Mouse (Mus musculus) embryonic fibroblast, embryonic 13.5 days (primary cell): Measurements from ENCODE around the gene Gm12248.

Experiments
- CTCF ChIP-seq: IDR thresholded peaks from 2 replicates; pipeline ENCODE4 v1.5.1; 2011; ENCODE audit warnings: mild to moderate bottlenecking, control low read depth, low read length, moderate library complexity, borderline replicate concordance; ENCODE audit not compliant: insufficient read depth
- POLR2A ChIP-seq: IDR thresholded peaks from 2 replicates; pipeline ENCODE4 v1.6.1; 2011; ENCODE audit warnings: low read depth, mild to moderate bottlenecking, control low read depth, low read length, moderate library complexity

DNA sequence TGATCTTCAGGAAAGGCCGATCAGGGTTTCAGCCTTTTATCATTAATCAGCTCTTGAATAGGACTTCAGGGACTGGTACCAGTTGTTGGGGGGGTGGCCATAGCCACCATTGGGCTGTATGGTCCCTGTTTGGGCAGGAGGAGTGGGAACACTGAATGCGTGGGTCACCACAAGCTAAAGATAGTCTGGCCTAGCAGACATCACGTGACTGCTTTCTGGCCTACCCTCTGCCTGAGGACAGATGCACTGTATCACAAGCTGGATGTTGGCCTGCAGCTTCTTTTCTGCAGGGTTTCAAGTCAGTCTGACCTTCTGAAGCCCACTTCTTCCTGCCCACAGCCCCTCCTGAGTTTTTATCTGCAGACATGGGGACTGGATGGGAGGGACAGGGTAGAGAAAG is 59.3 kb downstream of the Gm12248 start:
- TF ChIP-seq CTCF = no peak
- TF ChIP-seq POLR2A = no peak
